Mouse (Mus musculus) stomach, adult 2 months (tissue): Measurements from ENCODE around the gene Incenp. TPM values are rescaled to one million over a fixed set of nuclear protein-coding genes. Genes with fewer than 3 reads are reported as not detected.

Experiments used
- polyA plus RNA-seq: library from polyadenylated mRNA; depleted of rRNA; stranded (reverse); fragments of >200 nt; gene quantifications from 2 replicates; pipeline ENCODE4 v1.2.3, GENCODE M21; 2012; rRNA removed

Incenp gene
- 4.8 and 5.5 TPM in 2 replicates for polyA plus RNA-seq

GRCm38 (mm10) chr19:9899072-9899779 lies at the start of gene Incenp:
Incenp (minus strand) TSS chr19:9899551.

GRCm38 (mm10) chr19:9847262-9847661 lies 52.1 kb downstream of the Incenp start, which contains the start of gene Scgb2a2:
Scgb2a2 (plus strand) TSS chr19:9847562.

Other genes with a start within 250 kb of the Incenp start
- gene Scgb2a2, start 52.0 kb downstream of the Incenp start, polyA plus RNA-seq: not detected in 2 replicates
- gene Fth1, start 81.0 kb upstream of the Incenp start, polyA plus RNA-seq: 7,375 and 13,310 TPM in 2 replicates
- gene Best1, start 102.1 kb upstream of the Incenp start, polyA plus RNA-seq: 0.26 and 0.44 TPM in 2 replicates
- 4.8 TPM in 2 replicates for gene Rab3il1, start 102.1 kb upstream of the Incenp start, polyA plus RNA-seq
- gene Fads3, start 142.0 kb upstream of the Incenp start, polyA plus RNA-seq: 71.6 and 92.9 TPM in 2 replicates
- 13.9 and 15.2 TPM in 2 replicates for gene Fads2, start 202.2 kb upstream of the Incenp start, polyA plus RNA-seq